Mouse (Mus musculus) common myeloid progenitor, adult 5-6 weeks (primary cell): ENCODE measurements around the gene Mpzl1. TPM values are rescaled to one million over a fixed set of nuclear protein-coding genes. Genes with fewer than 3 reads are reported as not detected.

ENCODE experiments used
- ATAC-seq: replicated peaks from 2 replicates; pipeline ENCODE4 v1.8.0; 2016; ENCODE audit warnings: low read depth, mild to moderate bottlenecking, moderate TSS enrichment, inconsistent platforms; ENCODE audit not compliant: poor library complexity, severe bottlenecking
- total RNA-seq: library from RNA; stranded (forward); fragments of 200-1000, 187-1606 nt; gene quantifications from 2 replicates; pipeline ENCODE4 v1.2.3, GENCODE M21; 2017

Gene Mpzl1
- total RNA-seq, 1 experiment from 2014 or later, result 9.5 TPM

DNA sequence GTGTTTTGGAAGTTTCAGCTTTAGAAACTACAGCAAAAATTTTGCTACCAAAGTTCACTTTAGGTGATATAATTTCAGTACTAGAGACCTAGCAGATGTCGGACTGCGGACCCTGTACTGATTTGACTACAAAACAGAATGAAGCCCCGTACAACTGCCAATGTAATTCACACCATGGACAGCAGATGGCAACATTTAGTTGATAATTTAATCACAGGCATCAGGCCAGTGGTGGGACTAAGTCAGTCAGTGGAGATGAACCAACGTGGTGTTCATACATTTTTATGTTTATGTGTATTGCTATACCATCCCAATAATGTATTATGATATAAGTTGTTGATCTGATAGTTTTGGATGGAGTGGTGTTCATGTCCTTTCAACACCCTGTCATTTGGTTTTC lies 26.4 kb upstream of the Mpzl1 start:
- ATAC-seq, result peak; percentile 80

DNA sequence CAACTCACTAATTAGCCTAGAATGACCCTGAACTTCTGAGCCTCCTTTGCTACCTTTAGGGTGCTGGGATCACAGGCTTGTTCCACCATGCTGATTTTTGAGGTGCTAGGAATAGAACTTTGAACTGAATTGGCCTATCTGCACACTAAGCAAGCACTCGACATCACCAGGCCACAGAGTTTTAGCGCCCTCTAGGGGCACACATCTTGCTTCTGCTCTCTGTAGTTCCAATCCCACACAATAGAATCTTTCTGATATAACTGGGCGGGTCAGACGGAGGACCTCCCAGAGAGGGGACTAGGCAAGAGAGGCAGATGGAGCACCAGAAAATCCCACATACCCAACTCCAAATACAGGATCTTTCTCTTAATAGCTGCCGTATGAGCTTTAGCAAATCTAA lies 24.3 kb upstream of the Mpzl1 start:
- ATAC-seq, result peak; percentile 73

DNA sequence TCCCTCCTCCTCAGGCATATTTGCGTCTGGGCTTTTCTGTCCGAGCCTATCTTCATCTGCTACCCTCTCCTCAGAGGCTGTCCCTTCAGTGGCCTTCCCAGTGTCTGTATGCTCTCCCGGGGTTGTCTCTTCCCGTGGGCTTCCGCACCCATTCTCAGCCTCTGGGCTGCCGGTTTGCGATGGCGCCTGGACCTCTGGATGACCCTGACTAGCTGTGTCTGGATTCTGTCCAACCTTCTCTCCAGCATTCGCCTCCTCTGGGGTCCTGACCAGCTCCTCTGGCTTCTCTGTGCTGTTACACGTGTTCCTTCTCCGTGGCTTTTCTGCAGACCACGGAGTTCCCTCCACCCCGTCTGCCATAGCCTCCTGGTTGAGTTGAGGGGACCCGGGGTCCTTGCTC lies 21.1 kb upstream of the Mpzl1 start:
- no peak for ATAC-seq

DNA sequence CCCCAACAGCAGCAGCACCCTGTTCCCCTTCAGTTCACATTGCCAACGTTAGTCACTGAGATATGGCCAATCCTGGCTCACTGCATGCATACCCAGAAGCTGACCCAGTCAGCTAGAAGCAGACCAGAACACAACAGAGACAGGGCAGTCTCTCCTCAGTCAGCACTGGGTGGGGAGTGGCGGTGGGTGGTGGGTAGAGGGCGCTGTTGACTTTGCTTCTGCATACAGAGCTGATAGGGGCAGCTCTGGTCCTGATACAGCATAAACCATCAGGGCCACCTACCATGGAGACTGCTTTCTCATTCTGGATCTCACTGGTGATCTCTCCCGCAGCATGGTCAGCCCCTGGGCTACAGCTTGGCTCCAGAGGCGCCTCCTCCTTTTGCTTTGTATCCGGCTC lies 20.7 kb upstream of the Mpzl1 start:
- peak; percentile 37; the same call in 1 of the 2 replicates for ATAC-seq

DNA sequence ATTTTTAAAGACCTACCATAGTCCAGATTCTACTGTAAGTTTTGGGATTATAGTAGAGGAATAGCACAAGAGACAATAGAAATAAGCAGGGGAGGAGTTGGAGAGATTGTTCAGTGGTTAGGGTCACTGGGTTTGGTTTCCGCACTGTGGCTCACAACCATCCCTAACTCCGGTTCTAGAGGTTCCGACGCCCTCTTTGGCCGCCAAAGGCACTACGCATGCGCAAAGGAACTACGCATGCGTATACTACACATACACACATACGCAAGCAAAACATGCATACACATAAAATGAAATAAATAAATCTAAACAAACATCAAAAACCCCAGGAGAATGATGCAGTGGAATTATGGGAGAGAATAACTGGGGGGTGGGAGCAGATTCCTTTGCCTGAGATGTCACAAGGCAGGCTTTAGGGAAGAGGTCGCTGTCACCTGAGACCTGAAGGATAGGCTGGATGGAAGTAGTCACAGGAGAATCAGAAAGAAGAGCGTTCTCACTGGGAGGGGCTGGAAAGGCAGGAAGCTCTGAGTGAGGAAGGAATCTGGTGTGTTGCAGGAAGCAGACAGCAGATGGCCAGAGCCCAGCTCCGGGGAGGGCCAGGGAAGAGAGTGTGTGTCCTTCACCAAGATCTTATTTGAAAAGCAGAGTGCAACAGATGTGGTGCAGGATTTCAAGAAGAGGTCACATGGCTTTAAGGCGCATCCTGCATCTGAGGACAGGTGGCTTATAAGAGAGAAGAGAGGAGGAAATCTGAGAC lies 19.0 kb upstream of the Mpzl1 start:
- ATAC-seq, result no peak

- no peak for ATAC-seq
Observed at GRCm38 (mm10) chr1:165652507-165652906, 18.2 kb upstream of the Mpzl1 start.

GRCm38 (mm10) chr1:165651158-165651557 lies 16.8 kb upstream of the Mpzl1 start:
- peak; percentile 88 for ATAC-seq

GRCm38 (mm10) chr1:165645102-165645501 lies 10.8 kb upstream of the Mpzl1 start:
- ATAC-seq, result no peak

- ATAC-seq, result no peak
Observed at GRCm38 (mm10) chr1:165643735-165644134, 9.4 kb upstream of the Mpzl1 start.

DNA sequence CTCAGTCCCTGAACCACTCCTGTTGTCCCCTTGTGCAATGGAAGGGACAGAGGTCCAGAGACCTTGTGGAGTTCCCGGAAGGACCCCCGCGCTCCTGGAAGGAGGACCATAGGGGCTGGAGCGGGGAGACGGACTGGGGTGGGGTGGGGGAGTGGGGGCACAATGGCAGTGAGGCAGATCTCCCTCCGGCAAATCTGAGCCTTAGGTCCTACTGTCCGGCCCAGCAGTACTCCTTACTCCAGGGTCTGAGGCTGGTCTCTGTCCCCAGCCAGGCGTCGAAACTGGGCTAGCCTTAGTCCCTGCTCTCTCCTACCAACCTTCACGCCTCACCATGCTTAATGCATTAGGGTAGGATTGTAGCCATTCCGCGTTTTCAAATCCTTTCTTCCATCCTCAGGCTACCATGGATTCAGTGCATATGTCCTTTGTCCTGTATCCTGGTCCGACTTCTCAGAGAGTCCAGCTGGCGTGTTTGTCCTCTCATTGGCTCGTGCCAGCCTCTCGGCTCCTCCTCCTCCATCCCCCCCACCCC lies 8.5 kb upstream of the Mpzl1 start:
- no peak for ATAC-seq

DNA sequence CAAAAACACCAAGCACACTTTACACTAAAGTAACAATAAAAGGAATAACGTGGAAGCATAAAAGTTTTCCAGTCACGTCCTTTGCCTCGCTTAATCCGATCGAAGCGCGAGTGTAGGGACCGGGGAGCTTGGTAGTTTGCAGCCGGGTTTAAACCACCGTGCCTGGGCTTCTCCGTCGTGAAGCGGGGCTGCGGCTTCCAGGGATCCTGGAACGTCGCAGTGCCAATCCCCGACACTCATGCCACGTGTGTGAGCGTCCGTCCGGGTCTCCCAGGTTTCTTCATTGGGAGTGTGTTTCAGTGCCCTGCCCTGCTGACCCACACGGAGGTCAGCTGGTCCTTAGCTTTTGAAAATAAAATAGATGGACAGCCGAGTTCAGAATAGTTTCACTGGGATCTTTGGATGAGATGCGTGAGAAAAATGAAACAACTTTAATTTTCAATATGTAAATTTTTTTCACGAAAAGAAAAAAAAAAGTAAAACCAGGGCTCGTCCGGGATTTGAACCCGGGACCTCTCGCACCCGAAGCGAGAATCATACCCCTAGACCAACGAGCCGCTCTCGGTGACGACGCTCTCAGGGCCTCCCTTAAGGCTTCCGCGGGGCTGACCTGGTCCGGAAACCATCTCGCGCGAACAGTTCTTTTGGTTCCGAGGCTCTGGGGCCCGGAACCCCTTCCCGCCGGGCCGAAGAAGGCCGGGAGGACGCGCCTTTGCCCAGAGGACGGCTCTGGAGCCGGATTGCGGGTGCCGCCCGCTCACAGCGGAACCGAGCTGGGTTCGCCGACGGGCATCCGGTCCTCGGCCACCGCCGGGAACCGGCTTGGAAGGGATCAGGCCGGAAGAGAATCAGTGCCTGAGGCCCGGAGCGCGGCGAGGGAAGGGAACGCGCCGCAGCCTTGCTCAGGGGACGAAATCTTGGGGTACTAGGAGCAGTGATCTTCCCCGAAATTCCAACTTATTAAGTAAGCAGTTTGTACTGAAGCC lies 7.7 kb upstream of the Mpzl1 start:
- ATAC-seq, result peak; percentile 67

GRCm38 (mm10) chr1:165641271-165641771 lies 7.0 kb upstream of the Mpzl1 start:
- peak; percentile 55 for ATAC-seq

GRCm38 (mm10) chr1:165636289-165636688 lies 2.0 kb upstream of the Mpzl1 start:
- ATAC-seq, result no peak

DNA sequence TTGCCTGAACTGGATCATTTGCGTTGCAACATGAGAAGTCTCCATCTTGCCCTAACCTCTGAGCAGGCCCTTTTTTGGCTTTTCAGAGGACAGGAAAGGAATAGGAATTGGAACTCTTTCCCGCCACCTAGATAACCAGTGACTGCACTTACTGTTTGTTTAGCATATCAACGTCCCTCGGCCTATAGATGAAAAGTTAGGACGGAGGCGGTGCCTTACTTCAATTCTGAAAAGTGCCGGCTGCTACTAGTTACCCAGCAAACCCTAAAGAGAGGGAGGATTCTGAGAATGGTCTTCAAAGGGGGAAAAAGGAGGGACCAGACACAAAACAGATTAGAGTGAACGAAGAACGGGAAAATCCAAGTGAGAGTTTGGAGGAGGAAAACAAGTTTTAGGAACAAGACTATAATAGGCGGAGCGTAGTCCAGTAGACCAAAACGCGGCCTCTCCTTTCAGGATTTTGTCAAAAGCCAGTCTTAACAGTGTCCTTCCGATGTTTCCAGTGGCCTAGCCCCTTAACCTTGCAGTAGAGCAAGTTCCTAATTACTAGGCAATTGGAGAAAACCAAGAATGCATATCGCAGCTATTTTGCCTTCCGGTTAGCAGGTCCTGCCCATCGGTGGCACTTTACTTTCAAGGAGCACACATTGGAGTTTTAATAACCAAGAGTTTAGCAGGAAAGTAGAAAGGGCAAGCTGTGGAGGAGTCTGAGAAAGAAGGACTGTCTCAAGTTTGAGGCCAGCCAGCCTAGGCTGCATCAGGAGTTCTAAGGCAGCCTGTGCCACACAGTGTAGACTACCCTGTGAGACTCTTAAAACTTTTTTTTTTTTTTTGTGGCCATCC lies 938 bp upstream of the Mpzl1 start:
- ATAC-seq, result no peak

- no peak for ATAC-seq
Observed at GRCm38 (mm10) chr1:165633345-165633744, 993 bp downstream of the Mpzl1 start.

GRCm38 (mm10) chr1:165631136-165631535 lies 3.2 kb downstream of the Mpzl1 start:
- no peak for ATAC-seq

- ATAC-seq, result no peak
Observed at GRCm38 (mm10) chr1:165629975-165630374, 4.4 kb downstream of the Mpzl1 start.

DNA sequence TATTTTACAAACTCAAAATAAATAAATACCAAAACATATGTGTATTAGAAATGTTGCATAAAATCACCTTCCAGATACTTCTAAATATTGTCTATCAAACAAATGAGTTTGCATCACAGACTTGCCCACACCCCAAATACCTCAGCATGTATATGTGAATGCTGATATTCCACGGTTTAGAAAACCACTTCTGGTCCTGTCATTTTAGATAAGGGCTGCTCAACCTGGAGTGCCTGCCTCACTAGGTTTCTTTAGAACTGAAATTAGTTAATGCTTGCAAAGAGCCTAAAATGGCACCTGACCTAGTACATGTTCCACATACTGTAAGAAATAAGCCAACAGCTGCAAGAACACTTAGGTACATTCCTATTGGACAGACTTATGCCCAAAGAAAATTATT lies 5.7 kb downstream of the Mpzl1 start:
- peak; percentile 76 for ATAC-seq

- no peak for ATAC-seq
Observed at GRCm38 (mm10) chr1:165625896-165626295, 8.4 kb downstream of the Mpzl1 start.

- no peak for ATAC-seq
Observed at GRCm38 (mm10) chr1:165625058-165625457, 9.3 kb downstream of the Mpzl1 start.
